Mouse (Mus musculus): ENCODE results near the gene Trank1. TPM values are rescaled to one million over a fixed set of nuclear protein-coding genes. Genes with fewer than 3 reads are reported as not detected.

Trank1 gene
- polyA plus RNA-seq, 1 experiment from 2014 or later = 1.3 TPM

DNA sequence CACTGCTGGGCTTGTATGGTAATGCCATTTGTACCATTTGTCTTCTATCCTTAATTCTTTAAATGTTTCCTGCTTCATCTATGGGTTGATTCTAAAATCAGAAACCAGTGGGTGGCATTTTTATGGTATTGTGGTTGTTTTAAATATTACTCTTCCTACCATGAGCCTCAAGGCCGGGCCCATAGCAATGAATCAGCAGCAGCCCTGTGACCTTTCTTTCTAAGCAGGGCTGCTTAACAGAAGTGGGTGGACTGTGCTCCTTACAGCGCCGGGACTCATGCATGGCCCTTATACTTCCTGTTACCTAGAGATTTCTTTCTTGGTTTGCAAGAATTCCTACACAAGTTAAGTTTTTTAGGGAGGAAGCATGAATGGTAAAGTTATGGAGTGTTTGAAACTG is 41.1 kb downstream of the Trank1 start:
- Histone ChIP-seq H3K4me1 (peaks cover 8% of the 10 kb centered on the region; the same call in 1 of the 2 replicates), H3K36me3 (no peaks in the 10 kb centered on the region), H3K4me2 (replicated peaks) (no peak overlapping the region), H3K4me3 (no peak overlapping the region), H3K9ac (no peak overlapping the region), H3K27me3 (no peaks in the 10 kb centered on the region), H3K9me3 (replicated peaks) (no peaks in the 10 kb centered on the region), H3K27ac (no peak overlapping the region)
- WGBS = 84% methylated on average over 3 of the region's 3 CpGs
- ATAC-seq (ENCODE audit: low FRiP score) = no peak

DNA sequence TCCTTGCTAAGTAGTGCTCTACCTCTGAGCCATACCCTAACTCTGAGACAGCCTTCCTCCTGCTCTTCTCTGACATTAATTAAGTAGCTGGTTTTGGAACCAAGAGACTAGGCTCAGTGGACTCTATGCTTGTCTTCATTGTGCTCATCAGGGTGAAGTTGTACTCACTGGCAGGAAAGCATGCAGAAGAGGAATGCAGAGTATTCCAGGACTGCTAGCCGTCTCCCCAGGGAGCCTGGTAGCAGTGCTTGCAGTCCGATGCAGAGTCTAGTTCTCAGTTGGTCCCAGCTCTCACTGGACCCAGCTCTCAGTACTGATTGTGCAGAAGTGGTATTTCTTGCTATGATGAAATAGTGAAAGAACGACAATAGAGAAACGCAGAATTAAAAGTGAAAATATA is 43.5 kb downstream of the Trank1 start:
- no peak overlapping the region for H3K9ac ChIP-seq
- H3K4me1 ChIP-seq = peaks cover 8% of the 10 kb centered on the region; the same call in 1 of the 2 replicates
- no peak overlapping the region for H3K4me3 ChIP-seq
- H3K36me3 ChIP-seq = no peaks in the 10 kb centered on the region
- no peak overlapping the region for H3K27ac ChIP-seq
- H3K4me2 ChIP-seq (replicated peaks) = no peak overlapping the region
- no peak for ATAC-seq (ENCODE audit: low FRiP score)
- H3K27me3 ChIP-seq = no peaks in the 10 kb centered on the region
- 45% methylated on average over 4 of the region's 4 CpGs for WGBS
- no peaks in the 10 kb centered on the region for H3K9me3 ChIP-seq (replicated peaks)

GRCm38 (mm10) chr9:111356386-111356785 is 44.8 kb downstream of the Trank1 start:
- Histone ChIP-seq H3K9ac (no peak overlapping the region), H3K4me3 (no peak overlapping the region), H3K27ac (no peak overlapping the region), H3K4me2 (replicated peaks) (no peak overlapping the region), H3K4me1 (peaks cover 6% of the 10 kb centered on the region; the same call in 1 of the 2 replicates), H3K36me3 (no peaks in the 10 kb centered on the region), H3K27me3 (no peaks in the 10 kb centered on the region), H3K9me3 (replicated peaks) (no peaks in the 10 kb centered on the region)
- 49% methylated on average over 3 of the region's 3 CpGs for WGBS
- ATAC-seq (ENCODE audit: low FRiP score) = no peak

GRCm38 (mm10) chr9:111363656-111364055 is 52.1 kb downstream of the Trank1 start:
- no peak for ATAC-seq (ENCODE audit: low FRiP score)
- H3K9me3 ChIP-seq (replicated peaks) = no peaks in the 10 kb centered on the region
- H3K4me1 ChIP-seq = no peaks in the 10 kb centered on the region
- no peak overlapping the region for H3K9ac ChIP-seq
- 74% methylated on average over 7 of the region's 7 CpGs for WGBS
- H3K4me3 ChIP-seq = no peak overlapping the region
- no peaks in the 10 kb centered on the region for H3K36me3 ChIP-seq
- no peak overlapping the region for H3K27ac ChIP-seq
- H3K4me2 ChIP-seq (replicated peaks) = no peak overlapping the region
- H3K27me3 ChIP-seq = no peaks in the 10 kb centered on the region

DNA sequence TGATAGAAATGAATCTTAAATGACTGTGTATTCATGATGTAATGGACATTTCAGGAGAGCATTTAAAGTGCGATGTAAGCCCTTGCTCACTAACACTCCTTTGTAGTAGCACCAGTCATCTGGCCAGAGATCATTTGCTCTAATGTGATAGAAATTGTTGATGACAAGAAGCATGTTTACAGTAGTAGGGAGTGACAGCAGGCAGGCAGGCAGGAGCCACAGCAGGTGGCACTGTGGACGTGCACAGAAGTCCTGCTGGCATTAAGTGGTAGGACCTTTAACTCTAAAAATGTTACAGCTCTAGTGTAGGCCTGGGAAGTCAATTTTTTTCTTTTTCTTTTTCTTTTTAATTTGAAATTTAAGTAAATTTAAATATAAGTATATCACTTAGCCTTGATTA is 56.2 kb downstream of the Trank1 start:
- Histone ChIP-seq H3K4me1 (no peaks in the 10 kb centered on the region), H3K4me3 (no peak overlapping the region), H3K27ac (no peak overlapping the region), H3K36me3 (no peaks in the 10 kb centered on the region), H3K9ac (no peak overlapping the region), H3K4me2 (replicated peaks) (no peak overlapping the region), H3K9me3 (replicated peaks) (no peaks in the 10 kb centered on the region), H3K27me3 (no peaks in the 10 kb centered on the region)
- no peak for ATAC-seq (ENCODE audit: low FRiP score)
- 49% methylated on average over 2 of the region's 2 CpGs for WGBS

GRCm38 (mm10) chr9:111372079-111372478 is 60.5 kb downstream of the Trank1 start:
- H3K4me3 ChIP-seq = no peak overlapping the region
- no peak overlapping the region for H3K4me2 ChIP-seq (replicated peaks)
- no peaks in the 10 kb centered on the region for H3K4me1 ChIP-seq
- H3K9ac ChIP-seq = no peak overlapping the region
- H3K27ac ChIP-seq = no peak overlapping the region
- 86% methylated on average over 3 of the region's 3 CpGs for WGBS
- H3K27me3 ChIP-seq = no peaks in the 10 kb centered on the region
- no peaks in the 10 kb centered on the region for H3K36me3 ChIP-seq
- ATAC-seq (ENCODE audit: low FRiP score) = no peak
- no peaks in the 10 kb centered on the region for H3K9me3 ChIP-seq (replicated peaks)

- Histone ChIP-seq H3K36me3 (no peaks in the 10 kb centered on the region), H3K4me2 (replicated peaks) (no peak overlapping the region), H3K27me3 (no peaks in the 10 kb centered on the region), H3K9me3 (replicated peaks) (no peaks in the 10 kb centered on the region), H3K27ac (no peak overlapping the region), H3K4me3 (no peak overlapping the region), H3K9ac (no peak overlapping the region), H3K4me1 (no peaks in the 10 kb centered on the region)
- 85% methylated on average over 6 of the region's 6 CpGs for WGBS
- no peak for ATAC-seq (ENCODE audit: low FRiP score)
Observed at GRCm38 (mm10) chr9:111377868-111378267, 66.3 kb downstream of the Trank1 start.

DNA sequence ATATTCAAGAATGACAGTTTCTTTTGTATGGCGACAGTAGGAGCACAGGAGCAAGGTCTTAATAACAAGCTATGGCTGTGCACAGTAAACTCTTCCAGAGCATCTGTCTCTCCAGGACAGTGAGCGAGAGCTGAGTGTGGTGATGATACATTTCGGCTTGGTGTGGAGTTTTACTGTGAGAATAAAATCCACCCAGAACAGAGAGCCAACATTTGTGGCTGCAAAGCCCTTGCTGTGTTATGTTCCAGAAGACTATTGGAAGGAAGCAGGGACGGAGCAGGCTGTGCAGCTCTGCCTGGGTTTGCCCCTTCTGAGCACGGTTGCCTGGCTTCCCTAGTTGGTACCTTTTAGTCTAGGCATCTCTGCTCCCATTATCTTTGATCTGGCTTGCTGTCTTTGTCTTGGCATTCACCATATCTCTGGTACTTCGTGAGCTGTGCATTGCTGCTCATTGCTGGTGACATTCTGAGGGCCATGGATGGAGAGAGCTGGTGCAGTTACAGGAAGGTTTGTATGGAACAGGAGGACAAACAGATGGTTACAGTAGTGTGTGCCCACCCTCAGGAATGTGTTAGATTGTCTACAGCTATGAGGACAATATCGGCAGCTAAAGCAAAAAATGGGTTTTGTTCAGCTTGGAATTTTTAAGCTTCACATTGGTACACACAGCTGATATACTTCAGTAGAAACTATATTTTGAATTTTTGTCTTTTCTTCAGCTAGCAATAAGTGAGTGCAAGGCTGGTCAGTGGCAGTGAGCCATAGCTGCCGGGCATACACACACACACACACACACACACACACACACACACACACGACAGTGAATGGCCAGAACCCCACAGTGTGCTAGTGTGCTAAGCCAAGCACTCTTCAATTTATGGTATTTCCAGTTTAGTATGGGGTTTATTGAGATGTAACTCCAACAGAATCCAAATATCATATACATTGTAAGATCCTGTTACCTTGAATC is 69.8 kb downstream of the Trank1 start:
- H3K27me3 ChIP-seq = no peaks in the 10 kb centered on the region
- no peak for ATAC-seq (ENCODE audit: low FRiP score)
- H3K27ac ChIP-seq = no peak overlapping the region
- H3K4me2 ChIP-seq (replicated peaks) = no peak overlapping the region
- H3K36me3 ChIP-seq = no peaks in the 10 kb centered on the region
- H3K4me1 ChIP-seq = 0 out of 2 replicates have a peak, but pooled peaks cover 10% of the 10 kb centered on the region
- H3K9ac ChIP-seq = no peak overlapping the region
- no peak overlapping the region for H3K4me3 ChIP-seq
- H3K9me3 ChIP-seq (replicated peaks) = no peaks in the 10 kb centered on the region
- 87% methylated on average over 9 of the region's 9 CpGs for WGBS

GRCm38 (mm10) chr9:111382469-111382868 is 70.9 kb downstream of the Trank1 start:
- H3K9me3 ChIP-seq (replicated peaks) = no peaks in the 10 kb centered on the region
- no peak overlapping the region for H3K4me2 ChIP-seq (replicated peaks)
- no peak overlapping the region for H3K9ac ChIP-seq
- peaks cover 10% of the 10 kb centered on the region; the same call in 1 of the 2 replicates for H3K4me1 ChIP-seq
- no peaks in the 10 kb centered on the region for H3K27me3 ChIP-seq
- no peak overlapping the region for H3K27ac ChIP-seq
- no peaks in the 10 kb centered on the region for H3K36me3 ChIP-seq
- no peak for ATAC-seq (ENCODE audit: low FRiP score)
- H3K4me3 ChIP-seq = no peak overlapping the region
- 91% methylated on average over 6 of the region's 6 CpGs for whole genome bisulfite sequencing

- WGBS = 88% methylated on average over 3 of the region's 3 CpGs
- Histone ChIP-seq H3K36me3 (no peaks in the 10 kb centered on the region), H3K9ac (no peak overlapping the region), H3K4me3 (no peak overlapping the region), H3K27me3 (no peaks in the 10 kb centered on the region), H3K9me3 (replicated peaks) (no peaks in the 10 kb centered on the region), H3K4me1 (peaks cover 10% of the 10 kb centered on the region; the same call in 1 of the 2 replicates), H3K27ac (no peak overlapping the region), H3K4me2 (replicated peaks) (no peak overlapping the region)
- no peak for ATAC-seq (ENCODE audit: low FRiP score)
Observed at GRCm38 (mm10) chr9:111383046-111383445, 71.5 kb downstream of the Trank1 start.

DNA sequence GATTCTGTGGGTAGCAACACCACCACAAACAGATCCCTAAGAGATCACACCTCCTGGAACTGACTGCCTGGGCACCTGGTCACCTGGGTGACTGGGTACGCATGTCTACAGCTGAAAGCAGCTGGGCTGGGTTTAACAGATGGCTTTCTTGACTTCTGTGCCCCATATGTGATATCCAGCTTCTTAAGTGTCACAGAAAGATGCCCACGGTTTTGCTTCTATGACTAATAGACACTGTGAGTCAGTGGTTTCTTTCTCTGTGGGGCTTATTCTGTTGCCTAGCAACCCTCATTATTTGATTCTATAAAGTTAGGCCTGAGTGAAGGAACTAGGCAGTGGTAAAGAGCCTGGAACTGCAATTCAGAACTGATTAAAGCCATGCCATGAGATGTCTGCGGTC is 72.2 kb downstream of the Trank1 start:
- Histone ChIP-seq H3K9me3 (replicated peaks) (no peaks in the 10 kb centered on the region), H3K27me3 (no peaks in the 10 kb centered on the region), H3K4me3 (no peak overlapping the region), H3K9ac (no peak overlapping the region), H3K27ac (no peak overlapping the region), H3K4me2 (replicated peaks) (no peak overlapping the region), H3K4me1 (peaks cover 10% of the 10 kb centered on the region; the same call in 1 of the 2 replicates), H3K36me3 (no peaks in the 10 kb centered on the region)
- WGBS = 58% methylated on average over 3 of the region's 3 CpGs
- ATAC-seq (ENCODE audit: low FRiP score) = no peak

GRCm38 (mm10) chr9:111385526-111386491 is 74.3 kb downstream of the Trank1 start:
- no peak for ATAC-seq (ENCODE audit: low FRiP score)
- no peak overlapping the region for H3K27ac ChIP-seq
- 91% methylated on average over 5 of the region's 5 CpGs for WGBS
- H3K27me3 ChIP-seq = no peaks in the 10 kb centered on the region
- no peaks in the 10 kb centered on the region for H3K9me3 ChIP-seq (replicated peaks)
- no peaks in the 10 kb centered on the region for H3K36me3 ChIP-seq
- no peak overlapping the region for H3K4me3 ChIP-seq
- H3K4me1 ChIP-seq = peaks cover 10% of the 10 kb centered on the region; the same call in 1 of the 2 replicates
- H3K4me2 ChIP-seq (replicated peaks) = no peak overlapping the region
- H3K9ac ChIP-seq = no peak overlapping the region

Measured in hindbrain, embryonic 12.5 days (tissue).